Mouse (Mus musculus) heart, adult 8-10 months (tissue): ENCODE measurements around the gene Rtn4. TPM values are rescaled to one million over a fixed set of nuclear protein-coding genes. Genes with fewer than 3 reads are reported as not detected.

Source experiments
- DNase-seq: peaks from one replicate; pipeline ENCODE4 v3.0.0; 2022; ENCODE audit warnings: low spot score
- total RNA-seq, 4 experiments: library from RNA; stranded (reverse); gene quantifications; 2 replicates each; pipeline ENCODE4 v1.2.4; 2022

The Rtn4 gene
- total RNA-seq, 4 experiments from 2014 or later, result 74.8 to 89.2 (median 82.4) TPM

- DNase-seq, result no peak
Observed at GRCm38 (mm10) chr11:29762768-29763167, 70.0 kb downstream of the Rtn4 start.

GRCm38 (mm10) chr11:29765063-29765462 lies 72.3 kb downstream of the Rtn4 start:
- no peak for DNase-seq

DNA sequence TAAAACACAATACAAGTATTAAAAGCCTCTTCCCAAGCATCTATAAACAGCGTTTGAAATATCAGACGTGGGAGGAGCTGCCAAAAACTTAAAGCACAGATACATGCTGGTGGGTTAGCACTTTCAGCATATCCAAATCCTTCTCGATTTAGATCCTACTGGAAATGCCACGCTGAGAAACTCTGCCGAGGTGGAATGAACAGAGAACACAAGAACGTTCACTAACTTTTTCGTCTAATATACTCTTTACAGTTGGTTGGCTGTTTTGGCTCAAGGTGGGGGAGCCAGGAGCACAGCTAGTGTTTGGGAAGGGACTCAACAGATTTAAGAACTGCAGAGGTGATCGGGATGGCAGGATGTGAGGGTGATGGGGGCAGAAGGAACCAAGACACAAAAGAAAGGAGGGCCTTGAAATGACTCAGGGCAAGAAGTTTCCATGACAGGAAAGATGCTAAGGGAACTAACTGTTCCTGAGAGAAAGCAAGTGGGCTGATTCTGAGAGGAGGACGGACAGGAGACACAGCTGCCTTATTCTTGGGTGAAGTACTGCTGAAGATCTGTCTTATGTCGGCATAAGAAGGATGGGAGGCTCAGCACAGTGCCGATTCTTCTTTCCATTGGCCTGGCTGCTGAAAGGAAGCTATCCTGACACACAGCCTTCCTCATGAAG lies 73.7 kb downstream of the Rtn4 start:
- DNase-seq, result no peak

- DNase-seq, result no peak
Observed at GRCm38 (mm10) chr11:29768523-29768922, 75.8 kb downstream of the Rtn4 start.

DNA sequence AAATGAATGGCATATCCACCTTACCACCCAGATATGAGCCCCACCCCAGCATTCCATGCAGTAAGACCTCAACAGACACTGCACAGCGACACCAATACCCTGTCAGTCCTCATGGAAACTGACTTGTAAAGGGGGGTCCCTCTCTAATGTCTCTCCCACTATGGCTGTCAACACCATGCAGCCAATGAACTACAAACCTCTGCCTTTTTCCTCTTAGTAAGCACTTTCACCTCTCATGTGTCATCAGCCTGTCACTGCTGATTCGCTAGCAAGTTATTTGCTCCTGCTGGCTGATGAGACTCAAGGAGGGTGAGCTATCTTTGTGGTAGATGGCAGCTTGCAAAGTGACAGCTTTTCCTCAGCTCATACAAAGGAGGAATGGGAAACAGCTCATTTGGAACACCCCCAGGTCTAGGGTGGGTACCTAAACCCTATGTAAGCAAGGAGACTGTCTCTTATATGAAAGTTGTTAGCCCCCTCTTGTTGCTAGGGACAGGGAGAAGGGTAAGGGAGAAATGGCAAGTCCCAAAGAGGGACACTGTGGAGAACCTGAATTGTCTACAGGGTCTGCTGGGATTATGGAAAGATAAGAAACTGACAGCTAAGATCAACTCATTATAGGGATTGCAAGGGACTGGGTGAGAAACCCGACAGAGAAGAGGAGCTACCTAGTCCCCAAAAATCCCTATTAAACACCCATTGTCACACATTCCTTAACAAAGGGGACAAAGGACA lies 78.1 kb downstream of the Rtn4 start:
- DNase-seq, result no peak

GRCm38 (mm10) chr11:29772279-29772678 lies 79.5 kb downstream of the Rtn4 start:
- no peak for DNase-seq

DNA sequence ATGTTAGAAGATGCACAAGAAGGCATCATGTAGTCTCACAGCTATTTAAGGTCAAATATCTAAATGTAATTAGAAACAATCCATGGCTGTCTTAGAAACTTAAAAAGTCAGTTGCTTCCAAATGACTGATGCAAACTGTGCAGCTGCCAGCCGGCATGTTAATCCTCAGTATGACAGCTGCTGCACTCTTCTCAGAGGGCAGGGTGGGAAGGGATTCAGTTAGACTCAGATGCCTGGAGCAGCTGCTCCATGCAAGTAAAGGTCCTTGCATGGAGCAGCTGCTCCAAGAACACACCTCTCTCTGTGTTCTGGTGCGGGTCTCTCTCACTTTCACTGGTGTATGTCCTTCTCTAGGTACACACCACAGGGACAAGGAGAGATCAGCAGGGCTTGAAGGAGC lies 81.5 kb downstream of the Rtn4 start:
- no peak for DNase-seq

DNA sequence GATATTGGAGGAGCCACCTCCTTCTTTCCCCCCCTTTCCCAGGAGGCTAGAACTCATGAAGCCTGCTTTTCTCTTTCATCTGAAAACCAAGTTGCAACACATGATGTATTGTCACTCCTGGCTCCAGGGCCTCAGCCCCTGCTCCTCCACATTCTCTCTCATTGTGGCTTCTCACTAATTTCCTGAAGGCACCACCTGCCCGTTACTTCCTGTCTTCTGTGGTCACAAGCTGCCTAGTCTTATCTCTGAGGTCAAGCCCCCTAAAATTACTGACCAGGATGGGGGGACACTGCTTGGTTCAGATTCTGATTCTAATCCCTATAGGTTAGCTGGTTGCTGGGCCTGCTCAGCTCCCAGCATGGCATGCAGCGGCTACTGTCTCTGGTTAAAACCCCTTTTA lies 82.0 kb downstream of the Rtn4 start:
- no peak for DNase-seq

DNA sequence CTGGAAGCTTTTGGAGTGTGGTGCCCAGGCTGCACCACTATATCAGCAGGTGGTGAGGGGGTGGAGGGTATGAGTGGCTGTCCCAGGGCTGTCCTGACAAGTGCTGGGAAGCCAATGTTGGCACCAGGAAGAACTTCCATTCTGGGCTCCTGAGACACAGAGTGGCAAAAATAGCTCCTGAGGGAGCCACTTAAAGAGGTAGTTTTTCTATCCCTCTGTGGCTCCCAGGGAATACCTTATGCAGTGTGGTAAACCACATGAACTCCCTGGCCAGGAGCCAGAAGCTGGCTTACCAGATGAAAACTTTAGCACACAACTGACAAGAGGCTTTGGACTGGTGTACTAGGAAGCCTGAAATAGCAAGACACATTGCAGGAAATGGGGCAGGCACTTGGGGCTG lies 85.2 kb downstream of the Rtn4 start:
- DNase-seq, result peak; percentile 78

DNA sequence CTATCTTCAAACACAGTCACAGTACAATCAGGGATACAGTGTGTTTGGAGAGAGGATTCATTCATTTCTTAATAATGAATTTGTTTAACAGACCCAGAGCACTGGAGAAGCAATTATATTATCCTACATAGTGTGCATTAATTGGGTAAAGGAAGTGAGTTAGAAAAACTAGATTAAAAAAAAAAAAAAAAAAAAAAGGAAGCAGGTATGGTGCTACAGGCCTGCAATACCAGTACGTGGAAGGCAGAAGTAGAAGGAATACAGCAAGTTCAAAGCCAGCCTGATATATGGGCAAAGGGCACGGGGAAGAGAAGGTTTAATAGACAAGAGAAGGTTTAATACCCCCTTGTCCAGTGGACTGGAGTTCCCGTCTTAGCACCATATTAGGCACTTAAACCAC lies 86.2 kb downstream of the Rtn4 start:
- DNase-seq, result no peak

DNA sequence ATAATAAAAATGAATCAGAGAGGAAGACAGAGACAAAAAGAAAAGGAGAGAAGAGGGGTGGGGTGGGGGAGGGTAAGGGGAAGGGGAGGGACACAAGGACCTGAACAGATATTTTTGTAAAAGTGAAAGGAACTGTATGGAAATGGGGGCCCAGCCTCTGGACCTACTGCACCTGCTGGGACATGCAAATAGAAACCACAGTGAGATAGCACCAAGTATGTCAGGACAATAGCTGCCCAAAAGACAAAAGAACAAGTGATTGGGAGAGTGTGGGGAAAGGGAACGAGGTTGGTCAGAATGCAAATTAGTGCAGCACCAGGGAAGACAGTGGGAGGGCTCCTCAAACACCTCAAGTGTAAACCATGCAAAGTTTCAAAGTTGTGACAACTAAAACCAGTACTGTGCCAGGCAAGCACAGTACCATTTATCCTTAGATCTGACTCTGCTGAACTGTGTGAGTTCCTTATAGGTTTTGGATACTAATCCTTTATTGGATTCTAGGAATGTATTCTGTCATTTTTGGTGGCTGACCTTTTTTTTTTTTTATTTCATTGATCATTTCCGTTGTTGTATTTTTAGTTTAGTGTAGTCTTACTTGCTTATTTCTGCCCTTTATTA lies 86.8 kb downstream of the Rtn4 start:
- no peak for DNase-seq

GRCm38 (mm10) chr11:29786583-29787219 lies 94.0 kb downstream of the Rtn4 start:
- DNase-seq, result peak; percentile 23

- DNase-seq, result no peak
Observed at GRCm38 (mm10) chr11:29787473-29787872, 94.7 kb downstream of the Rtn4 start.

DNA sequence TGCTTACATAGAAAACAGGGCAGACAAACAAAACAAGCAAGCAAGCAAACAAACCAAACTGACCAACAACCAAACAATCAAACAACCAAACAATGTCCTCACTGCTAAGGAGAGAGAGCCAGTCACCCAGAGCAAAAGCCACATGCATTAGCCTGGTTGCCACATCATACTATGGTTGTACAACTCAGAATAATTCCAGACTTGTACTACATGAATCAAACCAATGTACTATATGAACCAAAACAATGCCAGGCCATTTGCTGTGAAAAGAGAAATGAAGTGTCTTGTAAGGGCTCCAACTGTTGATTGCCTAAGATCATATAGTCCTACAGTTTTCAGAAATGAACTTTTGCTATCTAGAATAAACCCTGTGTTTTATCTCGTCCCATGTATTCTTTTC lies 95.8 kb downstream of the Rtn4 start:
- no peak for DNase-seq

DNA sequence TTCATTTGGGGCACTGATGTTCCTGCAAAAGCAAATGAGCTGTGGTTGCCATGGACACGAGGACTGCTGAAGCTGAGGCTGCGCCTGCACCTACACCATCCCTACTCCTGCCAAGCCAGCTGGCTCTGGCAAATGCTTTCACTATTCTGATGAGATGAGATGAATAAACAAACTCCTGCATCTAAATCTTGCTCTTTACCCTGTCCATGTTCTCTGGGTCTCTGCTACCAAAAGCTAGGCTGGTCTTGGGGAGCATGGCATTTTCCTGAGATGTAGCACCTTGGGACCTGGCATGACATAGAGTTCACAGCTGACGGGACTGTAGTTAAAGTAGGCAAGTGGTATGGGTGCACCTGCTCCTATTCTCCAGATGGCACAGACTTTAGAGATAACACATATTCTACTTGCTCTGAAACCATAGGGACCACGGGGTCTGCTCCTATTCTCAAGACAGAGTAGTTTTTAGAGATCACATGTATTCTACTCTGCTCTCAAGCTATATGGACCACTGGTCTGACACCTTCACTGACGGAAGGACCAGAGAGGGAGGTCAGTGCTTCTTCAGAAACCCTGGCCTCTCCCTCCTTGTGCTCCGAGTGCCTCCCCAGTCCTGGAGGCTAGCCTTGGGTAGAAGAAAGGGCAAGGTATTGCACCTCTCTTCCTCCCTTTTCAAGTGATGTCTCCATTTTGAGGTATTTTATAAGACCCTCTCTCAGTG lies 96.3 kb downstream of the Rtn4 start:
- DNase-seq, result no peak

- no peak for DNase-seq
Observed at GRCm38 (mm10) chr11:29790796-29791195, 98.0 kb downstream of the Rtn4 start.

Other genes starting within 250 kb of the Rtn4 start
- 10 to 100 TPM; 21.3 to 26.0 (median 22.6) TPM for gene Prorsd1, start 177.9 kb upstream of the Rtn4 start, total RNA-seq
- gene Mtif2, start 166.5 kb upstream of the Rtn4 start, total RNA-seq, result 10 to 100 TPM; 50.1 to 60.7 (median 53.0) TPM
- gene Clhc1, start 145.0 kb upstream of the Rtn4 start, total RNA-seq, result not detected
- 100 to 1,000 TPM; 432 to 497 (median 454) TPM for gene Rps27a, start 144.8 kb upstream of the Rtn4 start, total RNA-seq
- 1 to 10 TPM; 1.5 to 2.4 (median 1.7) TPM for gene 4931440F15Rik, start 132.7 kb downstream of the Rtn4 start, total RNA-seq